Mouse (Mus musculus) embryonic fibroblast, embryonic 13.5 days (primary cell): ENCODE results near the gene Aurkaip1.
A peak's percentile ranks its signal among the peaks of the same experiment; 100 is the strongest.

ENCODE experiments used
- CTCF ChIP-seq: IDR thresholded peaks from 2 replicates; pipeline ENCODE4 v1.5.1; 2011; ENCODE audit warnings: mild to moderate bottlenecking, control low read depth, low read length, moderate library complexity, borderline replicate concordance; ENCODE audit not compliant: insufficient read depth
- POLR2A ChIP-seq: IDR thresholded peaks from 2 replicates; pipeline ENCODE4 v1.6.1; 2011; ENCODE audit warnings: low read depth, mild to moderate bottlenecking, control low read depth, low read length, moderate library complexity

GRCm38 (mm10) chr4:155869317-155870033 is 38.4 kb downstream of the Aurkaip1 start, which contains the start of the genes Cptp and Ints11:
- no peak for TF ChIP-seq CTCF
- TF ChIP-seq POLR2A, result peak; percentile 63
